Mouse (Mus musculus) intestine, embryonic 15.5 days (tissue): Measurements from ENCODE around the gene Stpg4. TPM values are rescaled to one million over a fixed set of nuclear protein-coding genes. Genes with fewer than 3 reads are reported as not detected.
A peak's percentile ranks its signal among the peaks of the same experiment; 100 is the strongest.

Experiments used
- ATAC-seq: fragments of 200-750 bp; cut with Nextera tagmentation; 2 replicates; pipeline ENCODE4 v1.8.0; 2017; ENCODE audit warnings: moderate TSS enrichment, moderate library complexity
- H3K27ac ChIP-seq: fragments of 300-500 bp; sonication (generic); 2 replicates; pipeline ENCODE4 v1.5.1; 2015; ENCODE audit warnings: mild to moderate bottlenecking, inconsistent platforms
- H3K27me3 ChIP-seq: fragments of 300-500 bp; sonication (generic); replicated peaks from 2 replicates; pipeline ENCODE4 v1.6.1; 2015; ENCODE audit warnings: inconsistent platforms
- H3K36me3 ChIP-seq: fragments of 300-500 bp; sonication (generic); 2 replicates; pipeline ENCODE4 v1.6.1; 2015; ENCODE audit warnings: inconsistent platforms
- H3K4me1 ChIP-seq: fragments of 300-500 bp; sonication (generic); replicated peaks from 2 replicates; pipeline ENCODE4 v1.6.1; 2015; ENCODE audit warnings: inconsistent platforms
- H3K4me2 ChIP-seq: fragments of 300-500 bp; sonication (generic); replicated peaks from 2 replicates; pipeline ENCODE4 v1.6.1; 2015; ENCODE audit warnings: mild to moderate bottlenecking, inconsistent platforms
- H3K4me3 ChIP-seq: fragments of 300-500 bp; sonication (generic); replicated peaks from 2 replicates; pipeline ENCODE4 v1.5.1; 2015; ENCODE audit warnings: inconsistent platforms
- H3K9ac ChIP-seq: fragments of 300-500 bp; sonication (generic); 2 replicates; pipeline ENCODE4 v1.6.1; 2015; ENCODE audit warnings: inconsistent platforms
- H3K9me3 ChIP-seq: fragments of 300-500 bp; sonication (generic); 2 replicates; pipeline ENCODE4 v1.6.1; 2016; ENCODE audit warnings: inconsistent platforms
- WGBS: fragments of 180-500 bp; shearing (Covaris S2); methylation state at CpG from one replicate; pipeline ENCODE4 v1.1.7; 2015; 5-methylcytosine and 5-hydroxymethylcytosine counted together
- polyA plus RNA-seq: library from polyadenylated mRNA; unstranded; fragments of >200 nt; fragmentation: Nextera tagmentation; extraction: Ambion mirVana; gene quantifications from 2 replicates; pipeline ENCODE4 v1.2.1, GENCODE M21; 2015

Gene Stpg4
- polyA plus RNA-seq, 1 experiment from 2014 or later: not detected

GRCm38 (mm10) chr17:87445917-87446766 lies 18.6 kb upstream of the Stpg4 start:
- H3K9me3 ChIP-seq: no peaks in the 10 kb centered on the region
- H3K36me3 ChIP-seq: 0 out of 2 replicates have a peak, but pooled peaks cover 4% of the 10 kb centered on the region
- peak; percentile 72 for ATAC-seq
- peak overlapping the region; percentile 47 for H3K4me2 ChIP-seq
- peak overlapping the region; percentile 97 for H3K4me3 ChIP-seq
- H3K27ac ChIP-seq: peak overlapping the region; percentile 92
- H3K9ac ChIP-seq: peak overlapping the region; percentile 98
- under 1% methylated on average over 41 of the region's 86 CpGs for WGBS
- H3K27me3 ChIP-seq: no peaks in the 10 kb centered on the region
- H3K4me1 ChIP-seq: peaks cover 10% of the 10 kb centered on the region

DNA sequence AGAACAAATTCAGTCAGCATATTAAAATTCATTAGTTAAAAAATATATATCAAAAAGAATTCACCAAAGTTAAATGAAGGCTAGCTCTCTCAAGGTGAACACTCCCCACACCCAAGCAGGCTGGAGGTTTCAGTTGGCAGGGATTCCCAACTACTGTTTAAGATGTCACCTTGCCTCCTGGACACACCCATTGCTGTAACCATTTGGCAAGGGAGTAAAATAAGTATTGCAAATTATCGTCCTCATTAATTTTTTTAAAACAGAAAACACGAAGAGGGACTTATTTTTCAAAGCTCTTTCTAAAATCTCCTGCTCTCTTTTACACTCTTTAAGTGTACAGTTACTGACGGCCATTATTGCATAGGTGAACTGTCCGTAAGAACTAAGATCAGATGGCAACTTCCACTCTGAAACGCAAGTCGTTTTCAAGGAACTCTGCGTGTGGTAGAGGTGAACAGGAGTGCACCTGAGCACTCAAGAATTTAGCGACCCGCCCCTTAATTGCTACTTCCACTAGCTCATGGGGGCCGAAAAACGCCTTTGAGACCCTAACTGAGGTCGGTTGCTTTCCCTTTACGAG lies 17.9 kb upstream of the Stpg4 start:
- Histone ChIP-seq H3K4me3 (peak overlapping the region; percentile 97), H3K9me3 (no peaks in the 10 kb centered on the region), H3K4me2 (peak overlapping the region; percentile 47), H3K27ac (peak overlapping the region; percentile 92), H3K36me3 (0 out of 2 replicates have a peak, but pooled peaks cover 4% of the 10 kb centered on the region), H3K9ac (peak overlapping the region; percentile 98), H3K27me3 (no peaks in the 10 kb centered on the region), H3K4me1 (peaks cover 10% of the 10 kb centered on the region)
- ATAC-seq: no peak
- under 1% methylated on average over 13 of the region's 13 CpGs for WGBS

- WGBS: 42% methylated on average over 4 of the region's 4 CpGs
- Histone ChIP-seq H3K4me2 (peak overlapping the region; percentile 50), H3K9ac (peak overlapping the region; percentile 6; the same call in 1 of the 2 replicates), H3K9me3 (no peaks in the 10 kb centered on the region), H3K27ac (no peak overlapping the region), H3K36me3 (0 out of 2 replicates have a peak, but pooled peaks cover 4% of the 10 kb centered on the region), H3K27me3 (no peaks in the 10 kb centered on the region), H3K4me1 (peaks cover 13% of the 10 kb centered on the region), H3K4me3 (peak overlapping the region; percentile 13)
- no peak for ATAC-seq
Measured at GRCm38 (mm10) chr17:87444763-87445162, 17.2 kb upstream of the Stpg4 start.

GRCm38 (mm10) chr17:87441537-87441936 lies 14.0 kb upstream of the Stpg4 start:
- Histone ChIP-seq H3K4me2 (0 out of 2 replicates have a peak overlapping the region, but pooled peaks have one; percentile 9), H3K27me3 (no peaks in the 10 kb centered on the region), H3K4me1 (peaks cover 12% of the 10 kb centered on the region), H3K9me3 (no peaks in the 10 kb centered on the region), H3K27ac (no peak overlapping the region), H3K36me3 (0 out of 2 replicates have a peak, but pooled peaks cover 4% of the 10 kb centered on the region), H3K9ac (no peak overlapping the region), H3K4me3 (no peak overlapping the region)
- ATAC-seq: no peak
- 47% methylated on average over 2 of the region's 2 CpGs for WGBS

- Histone ChIP-seq H3K4me3 (no peak overlapping the region), H3K27ac (no peak overlapping the region), H3K27me3 (no peaks in the 10 kb centered on the region), H3K9me3 (no peaks in the 10 kb centered on the region), H3K9ac (no peak overlapping the region), H3K36me3 (peaks cover 13% of the 10 kb centered on the region; the same call in 1 of the 2 replicates), H3K4me1 (peaks cover 12% of the 10 kb centered on the region), H3K4me2 (no peak overlapping the region)
- no peak for ATAC-seq
- 76% methylated on average over 2 of the region's 2 CpGs for WGBS
Measured at GRCm38 (mm10) chr17:87439441-87439840, 11.9 kb upstream of the Stpg4 start.

- no peak overlapping the region for H3K4me3 ChIP-seq
- 72% methylated on average over 3 of the region's 3 CpGs for WGBS
- H3K4me2 ChIP-seq: no peak overlapping the region
- ATAC-seq: peak; percentile 43
- H3K4me1 ChIP-seq: peaks cover 4% of the 10 kb centered on the region; the same call in 1 of the 2 replicates
- no peaks in the 10 kb centered on the region for H3K9me3 ChIP-seq
- H3K9ac ChIP-seq: no peak overlapping the region
- no peaks in the 10 kb centered on the region for H3K27me3 ChIP-seq
- no peak overlapping the region for H3K27ac ChIP-seq
- H3K36me3 ChIP-seq: peaks cover 25% of the 10 kb centered on the region
Measured at GRCm38 (mm10) chr17:87433929-87434328, 6.4 kb upstream of the Stpg4 start.

GRCm38 (mm10) chr17:87432743-87433142 lies 5.2 kb upstream of the Stpg4 start:
- WGBS: 90% methylated on average over 5 of the region's 5 CpGs
- ATAC-seq: no peak
- H3K36me3 ChIP-seq: peaks cover 25% of the 10 kb centered on the region

GRCm38 (mm10) chr17:87432314-87432713 lies 4.8 kb upstream of the Stpg4 start:
- Histone ChIP-seq H3K9ac (no peak overlapping the region), H3K27me3 (no peaks in the 10 kb centered on the region), H3K4me3 (no peak overlapping the region), H3K4me1 (peaks cover 1% of the 10 kb centered on the region; the same call in 1 of the 2 replicates), H3K4me2 (no peak overlapping the region), H3K9me3 (no peaks in the 10 kb centered on the region), H3K27ac (no peak overlapping the region), H3K36me3 (peaks cover 25% of the 10 kb centered on the region)
- no peak for ATAC-seq

More at GRCm38 (mm10) chr17:87432743-87433142, 5.2 kb upstream of the Stpg4 start:
- Histone ChIP-seq H3K4me2 (no peak overlapping the region), H3K27me3 (no peaks in the 10 kb centered on the region), H3K9me3 (no peaks in the 10 kb centered on the region), H3K9ac (no peak overlapping the region), H3K4me1 (peaks cover 4% of the 10 kb centered on the region; the same call in 1 of the 2 replicates), H3K4me3 (no peak overlapping the region), H3K27ac (no peak overlapping the region)

GRCm38 (mm10) chr17:87429431-87429830 lies 1.9 kb upstream of the Stpg4 start:
- no peak overlapping the region for H3K9ac ChIP-seq
- peaks cover 16% of the 10 kb centered on the region for H3K36me3 ChIP-seq
- no peak overlapping the region for H3K27ac ChIP-seq
- 83% methylated on average over 3 of the region's 3 CpGs for WGBS
- no peak for ATAC-seq
- no peak overlapping the region for H3K4me2 ChIP-seq
- no peak overlapping the region for H3K4me3 ChIP-seq
- no peaks in the 10 kb centered on the region for H3K4me1 ChIP-seq
- H3K27me3 ChIP-seq: no peaks in the 10 kb centered on the region
- H3K9me3 ChIP-seq: no peaks in the 10 kb centered on the region

- H3K9me3 ChIP-seq: no peaks in the 10 kb centered on the region
- H3K4me1 ChIP-seq: no peaks in the 10 kb centered on the region
- no peak overlapping the region for H3K4me2 ChIP-seq
- no peak overlapping the region for H3K27ac ChIP-seq
- H3K36me3 ChIP-seq: no peaks in the 10 kb centered on the region
- no peaks in the 10 kb centered on the region for H3K27me3 ChIP-seq
- ATAC-seq: no peak
- no peak overlapping the region for H3K4me3 ChIP-seq
- 69% methylated on average over 7 of the region's 7 CpGs for WGBS
- H3K9ac ChIP-seq: no peak overlapping the region
Measured at GRCm38 (mm10) chr17:87418082-87418481, 9.5 kb downstream of the Stpg4 start.

DNA sequence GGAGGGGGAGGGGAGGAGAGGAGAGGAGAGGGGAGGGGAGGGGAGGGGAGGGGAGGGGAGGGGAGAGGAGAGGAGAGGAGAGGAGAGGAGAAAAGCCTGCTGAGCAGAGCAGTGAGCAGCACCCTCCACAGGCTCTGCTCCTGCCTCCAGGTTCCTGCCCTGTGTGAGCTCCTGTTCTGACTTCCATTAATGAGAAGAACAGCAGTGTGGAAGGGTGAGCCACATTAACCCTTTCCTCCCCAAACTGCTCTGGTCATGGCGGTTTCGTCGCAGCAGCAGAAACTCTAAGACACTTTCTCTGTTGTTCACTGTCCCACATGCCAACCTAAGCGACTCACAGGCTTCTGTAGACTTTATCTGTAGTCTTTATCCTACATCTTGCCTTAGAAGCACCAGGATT lies 20.9 kb downstream of the Stpg4 start:
- Histone ChIP-seq H3K4me1 (0 out of 2 replicates have a peak, but pooled peaks cover 2% of the 10 kb centered on the region), H3K4me2 (no peak overlapping the region)
- 81% methylated on average over 4 of the region's 4 CpGs for WGBS

DNA sequence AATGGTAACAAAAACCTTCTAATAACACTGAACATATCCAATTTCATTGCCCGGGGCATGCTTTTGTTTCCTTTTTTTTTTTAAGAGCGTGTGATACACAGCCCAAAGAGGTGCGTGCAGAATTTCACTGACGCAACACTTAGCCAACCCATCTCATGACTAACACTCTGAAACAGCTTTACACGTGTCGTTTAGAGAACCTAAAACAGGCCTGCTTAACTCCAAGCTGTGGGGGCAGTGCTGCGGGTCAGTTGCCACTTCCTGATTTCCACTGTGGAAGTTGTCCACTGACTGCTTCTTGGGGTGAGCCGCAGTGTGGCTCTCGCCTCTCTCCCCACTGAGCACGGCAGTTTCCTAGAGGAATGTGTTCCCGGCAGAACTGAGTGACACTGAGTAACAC lies 22.0 kb downstream of the Stpg4 start:
- Histone ChIP-seq H3K27me3 (no peaks in the 10 kb centered on the region), H3K27ac (no peak overlapping the region), H3K36me3 (no peaks in the 10 kb centered on the region), H3K4me2 (no peak overlapping the region), H3K9ac (no peak overlapping the region), H3K9me3 (no peaks in the 10 kb centered on the region), H3K4me1 (0 out of 2 replicates have a peak, but pooled peaks cover 2% of the 10 kb centered on the region), H3K4me3 (no peak overlapping the region)
- no peak for ATAC-seq
- 73% methylated on average over 11 of the region's 11 CpGs for WGBS

More for the DNA sequence above, 20.9 kb downstream of the Stpg4 start:
- Histone ChIP-seq H3K9me3 (no peaks in the 10 kb centered on the region), H3K27ac (no peak overlapping the region), H3K9ac (no peak overlapping the region), H3K4me3 (no peak overlapping the region), H3K36me3 (no peaks in the 10 kb centered on the region), H3K27me3 (no peaks in the 10 kb centered on the region)
- no peak for ATAC-seq
